Mouse (Mus musculus) midbrain, postnatal 0 days (tissue): ENCODE data around the gene Qrsl1. TPM values are rescaled to one million over a fixed set of nuclear protein-coding genes. Genes with fewer than 3 reads are reported as not detected.
"Not testable (repeated sequence)": the region's sequence is repeated elsewhere in the genome, so short reads cannot be mapped to it uniquely, and the experiment has no call there.

Experiments
- ATAC-seq: fragments of 200-750 bp; cut with Nextera tagmentation; 2 replicates; pipeline ENCODE4 v1.8.0; 2017; ENCODE audit warnings: moderate number of reproducible peaks, mild to moderate bottlenecking, moderate TSS enrichment, moderate library complexity; ENCODE audit not compliant: low FRiP score
- DNase-seq: peaks from one replicate; pipeline ENCODE4 v3.0.0-alpha.2; 2015; ENCODE audit warnings: low spot score
- H3K27ac ChIP-seq: fragments of 300-500 bp; sonication (generic); 2 replicates; pipeline ENCODE4 v1.5.1; 2014; ENCODE audit warnings: low read depth, mild to moderate bottlenecking, low read length, mixed read lengths
- H3K27me3 ChIP-seq: fragments of 300-500 bp; sonication (generic); 2 replicates; pipeline ENCODE4 v1.6.1; 2014; ENCODE audit warnings: low read length, control low read depth, mixed read lengths; ENCODE audit not compliant: insufficient read depth
- H3K36me3 ChIP-seq: fragments of 300-500 bp; sonication (generic); 2 replicates; pipeline ENCODE4 v1.6.1; 2014; ENCODE audit warnings: low read length, control low read depth, mixed read lengths; ENCODE audit not compliant: insufficient read depth
- H3K4me1 ChIP-seq: fragments of 300-500 bp; sonication (generic); 2 replicates; pipeline ENCODE4 v1.6.1; 2014; ENCODE audit warnings: mild to moderate bottlenecking, control low read depth, antibody characterized with exemption, low read length, mixed read lengths; ENCODE audit not compliant: insufficient read depth
- H3K4me2 ChIP-seq: fragments of 300-500 bp; sonication (generic); 2 replicates; pipeline ENCODE4 v1.6.1; 2014; ENCODE audit warnings: low read depth, mild to moderate bottlenecking, low read length, mixed read lengths; ENCODE audit not compliant: poor library complexity, severe bottlenecking
- H3K4me3 ChIP-seq: fragments of 300-500 bp; sonication (generic); 2 replicates; pipeline ENCODE4 v1.5.1; 2014; ENCODE audit warnings: low read depth, mild to moderate bottlenecking, low read length, moderate library complexity
- H3K9ac ChIP-seq: fragments of 300-500 bp; sonication (generic); replicated peaks from 2 replicates; pipeline ENCODE4 v1.6.1; 2014; ENCODE audit warnings: mild to moderate bottlenecking, low read length, moderate library complexity, mixed read lengths; ENCODE audit not compliant: poor library complexity, severe bottlenecking
- H3K9me3 ChIP-seq: fragments of 300-500 bp; sonication (generic); 2 replicates; pipeline ENCODE4 v1.6.1; 2016; ENCODE audit warnings: low read length, control low read depth
- CTCF ChIP-seq: IDR thresholded peaks from 2 replicates; pipeline ENCODE4 v1.5.1; 2016; ENCODE audit warnings: antibody characterized with exemption, mild to moderate bottlenecking
- WGBS: fragments of 180-500 bp; shearing (Covaris S2); extraction: QIAGEN DNeasy Blood & Tissue Kit; methylation state at CpG from one replicate; pipeline ENCODE4 v1.1.7; 2014; 5-methylcytosine and 5-hydroxymethylcytosine counted together
- polyA plus RNA-seq: library from polyadenylated mRNA; unstranded; fragments of >200 nt; fragmentation: Nextera tagmentation; extraction: Ambion mirVana; gene quantifications from 2 replicates; pipeline ENCODE4 v1.2.1, GENCODE M21; 2015
- total RNA-seq: library from RNA; depleted of rRNA; stranded (reverse); fragments of >200 nt; gene quantifications from 2 replicates; pipeline ENCODE4 v1.2.3, GENCODE M21; 2014; rRNA removed

Qrsl1 gene
- total RNA-seq (15.3 and 17.9 TPM in 2 replicates), polyA plus RNA-seq (18.2 and 19.1 TPM in 2 replicates)

- peak within 1 kb of the TSS; percentile 68 for H3K4me3 ChIP-seq
Measured at GRCm38 (mm10) chr10:43901578-43902194, at the start of gene Qrsl1, which contains the start of gene Rtn4ip1. Gene Qrsl1, minus strand, starts transcription at chr10:43901745. Gene Rtn4ip1, plus strand, starts transcription at chr10:43901807.

DNA sequence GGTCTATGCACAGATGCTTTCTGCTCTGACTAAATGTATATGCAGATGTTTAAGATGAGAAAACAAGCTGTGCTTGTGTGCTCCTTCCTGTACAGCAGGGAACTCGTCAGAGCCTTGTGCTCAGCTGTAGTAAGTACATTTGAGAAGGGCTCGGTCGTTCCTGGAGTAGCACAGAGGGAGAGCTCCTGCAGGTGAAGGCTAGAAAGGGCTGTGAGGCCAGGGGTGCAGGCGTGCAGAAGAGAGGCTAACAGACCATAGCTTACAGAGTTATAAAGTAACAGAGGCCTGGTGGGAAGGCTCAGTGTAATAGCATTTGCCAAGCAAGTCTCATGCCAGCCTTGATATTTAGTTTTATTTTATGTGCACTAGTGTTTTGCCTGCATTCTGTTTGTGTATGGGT lies 43.9 kb upstream of the Qrsl1 start:
- no peak overlapping the region for H3K4me2 ChIP-seq
- DNase-seq (no peak), ATAC-seq (no peak)
- TF ChIP-seq CTCF, result no peak
- no peak overlapping the region for H3K27ac ChIP-seq
- H3K9ac ChIP-seq, result no peak overlapping the region
- H3K27me3 ChIP-seq, result no peaks in the 10 kb centered on the region
- H3K36me3 ChIP-seq, result peaks cover 7% of the 10 kb centered on the region; the same call in 1 of the 2 replicates
- no peaks in the 10 kb centered on the region for H3K4me1 ChIP-seq
- no peaks in the 10 kb centered on the region for H3K9me3 ChIP-seq
- H3K4me3 ChIP-seq, result no peak overlapping the region
- WGBS, result 75% methylated on average over 4 of the region's 4 CpGs

More at GRCm38 (mm10) chr10:43901578-43902194, at the start of gene Qrsl1, which contains the start of gene Rtn4ip1:
- DNase-seq (peak; percentile 96), ATAC-seq (peak; percentile 98)
- no peak for TF ChIP-seq CTCF
- WGBS, result under 1% methylated on average over 40 of the region's 40 CpGs
- no peaks in the 10 kb centered on the region for H3K4me1 ChIP-seq
- peak within 1 kb of the TSS; percentile 59 for H3K9ac ChIP-seq
- H3K36me3 ChIP-seq, result no peaks in the 10 kb centered on the region
- no peaks in the 10 kb centered on the region for H3K9me3 ChIP-seq
- no peaks in the 10 kb centered on the region for H3K27me3 ChIP-seq
- peak within 1 kb of the TSS; percentile 19 for H3K27ac ChIP-seq
- H3K4me2 ChIP-seq, result peak within 1 kb of the TSS; percentile 69

DNA sequence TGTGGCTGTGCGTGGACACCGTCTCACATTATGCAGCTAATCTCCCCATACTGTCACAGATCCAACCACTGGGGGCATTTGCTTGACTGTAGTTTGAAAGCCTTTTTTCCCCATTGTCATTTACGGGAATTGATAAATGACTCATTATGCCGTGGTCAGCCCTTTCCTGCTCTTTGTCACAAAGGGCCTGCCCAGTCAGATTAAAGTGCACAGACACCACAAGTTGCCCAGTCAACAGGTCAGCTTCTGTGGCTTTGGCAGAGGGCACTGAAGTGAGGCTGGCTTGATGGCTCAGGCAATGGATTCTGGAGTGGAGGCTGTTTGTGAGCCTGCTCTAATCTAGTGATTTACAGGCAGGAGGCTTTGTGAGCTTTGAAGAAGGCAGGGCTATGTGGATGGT lies 42.2 kb upstream of the Qrsl1 start:
- no peak overlapping the region for H3K27ac ChIP-seq
- 0 out of 2 replicates have a peak, but pooled peaks have one; percentile 16 for TF ChIP-seq CTCF
- WGBS, result 35% methylated on average over 4 of the region's 4 CpGs
- peaks cover 2% of the 10 kb centered on the region; the same call in 1 of the 2 replicates for H3K36me3 ChIP-seq
- no peak overlapping the region for H3K9ac ChIP-seq
- DNase-seq (no peak), ATAC-seq (no peak)
- no peak overlapping the region for H3K4me2 ChIP-seq
- no peak overlapping the region for H3K4me3 ChIP-seq
- no peaks in the 10 kb centered on the region for H3K4me1 ChIP-seq
- no peaks in the 10 kb centered on the region for H3K27me3 ChIP-seq
- no peaks in the 10 kb centered on the region for H3K9me3 ChIP-seq

DNA sequence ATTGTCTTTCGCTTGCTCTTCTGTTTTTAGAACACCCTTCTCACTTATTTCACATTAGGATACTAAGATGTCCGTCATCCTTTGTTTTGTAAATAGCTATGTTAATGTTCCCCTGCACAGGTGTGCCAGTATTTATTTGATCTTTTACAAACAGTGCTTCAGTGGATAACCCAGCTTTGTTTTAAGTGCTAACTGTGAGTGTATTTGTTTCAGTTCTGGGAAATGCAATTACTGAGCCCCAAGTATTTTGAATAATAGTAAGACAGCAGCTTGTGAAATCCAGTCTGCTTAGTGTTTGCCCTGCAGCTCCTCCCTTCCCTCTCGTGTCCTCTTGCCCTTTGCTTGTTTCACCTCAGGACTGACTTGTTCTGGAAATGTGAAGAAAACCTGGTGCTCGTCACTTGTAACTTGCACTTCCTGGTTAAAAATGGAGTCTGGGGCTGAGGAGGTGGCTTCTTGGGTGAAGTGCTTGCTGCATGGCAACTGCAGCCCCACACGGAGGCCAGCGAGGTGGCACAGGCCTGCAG lies 37.7 kb upstream of the Qrsl1 start:
- 85% methylated on average over 6 of the region's 6 CpGs for WGBS
- H3K27me3 ChIP-seq, result no peaks in the 10 kb centered on the region
- no peak for DNase-seq
- peaks cover 2% of the 10 kb centered on the region; the same call in 1 of the 2 replicates for H3K36me3 ChIP-seq
- H3K4me1 ChIP-seq, result no peaks in the 10 kb centered on the region
- TF ChIP-seq CTCF, result no peak
- no peak overlapping the region for H3K4me2 ChIP-seq
- no peak overlapping the region for H3K4me3 ChIP-seq
- H3K27ac ChIP-seq, result no peak overlapping the region
- ATAC-seq, result no peak
- H3K9ac ChIP-seq, result no peak overlapping the region
- no peaks in the 10 kb centered on the region for H3K9me3 ChIP-seq

DNA sequence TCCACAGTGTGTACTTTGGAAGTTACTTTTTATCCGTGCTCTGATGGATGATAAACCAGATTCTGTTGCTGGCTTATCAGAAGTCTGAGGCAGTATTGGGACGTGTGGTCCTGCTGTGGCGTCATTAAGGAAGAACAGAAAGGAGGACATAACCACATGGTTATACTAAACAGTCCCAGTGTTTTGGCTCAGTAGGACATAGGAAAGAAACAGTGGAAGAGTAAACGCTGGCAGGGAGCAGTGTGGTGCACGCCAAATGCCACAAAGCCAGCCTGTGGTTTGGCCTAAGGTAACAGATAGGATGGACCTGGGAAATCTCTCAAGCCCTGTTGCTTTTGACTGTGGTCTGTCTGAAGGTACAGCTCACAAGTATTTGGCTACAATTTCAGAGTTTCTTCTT lies 27.1 kb upstream of the Qrsl1 start:
- TF ChIP-seq CTCF, result no peak
- DNase-seq (no peak), ATAC-seq (no peak)
- H3K9ac ChIP-seq, result no peak overlapping the region
- H3K27ac ChIP-seq, result no peak overlapping the region
- no peaks in the 10 kb centered on the region for H3K27me3 ChIP-seq
- no peak overlapping the region for H3K4me3 ChIP-seq
- peaks cover 15% of the 10 kb centered on the region for H3K36me3 ChIP-seq
- no peaks in the 10 kb centered on the region for H3K9me3 ChIP-seq
- H3K4me1 ChIP-seq, result no peaks in the 10 kb centered on the region
- H3K4me2 ChIP-seq, result no peak overlapping the region
- 62% methylated on average over 5 of the region's 5 CpGs for WGBS

- no peak for DNase-seq
- no peaks in the 10 kb centered on the region for H3K9me3 ChIP-seq
- H3K4me1 ChIP-seq, result no peaks in the 10 kb centered on the region
- no peak overlapping the region for H3K27ac ChIP-seq
- no peak overlapping the region for H3K4me2 ChIP-seq
- no peak for TF ChIP-seq CTCF
- no peak overlapping the region for H3K4me3 ChIP-seq
- peaks cover 12% of the 10 kb centered on the region for H3K36me3 ChIP-seq
- no peak for ATAC-seq
- WGBS, result 80% methylated on average over 8 of the region's 8 CpGs
- no peaks in the 10 kb centered on the region for H3K27me3 ChIP-seq
- H3K9ac ChIP-seq, result no peak overlapping the region
Measured at GRCm38 (mm10) chr10:43927736-43928135, 26.2 kb upstream of the Qrsl1 start.

- ATAC-seq, H3K27ac ChIP-seq, H3K4me2 ChIP-seq, H3K27me3 ChIP-seq, H3K9me3 ChIP-seq, H3K36me3 ChIP-seq, DNase-seq, H3K4me3 ChIP-seq, H3K9ac ChIP-seq, H3K4me1 ChIP-seq: not testable (repeated sequence)
- 89% methylated on average over 9 of the region's 9 CpGs for WGBS
Measured at GRCm38 (mm10) chr10:43925776-43926175, 24.2 kb upstream of the Qrsl1 start.
